Mouse (Mus musculus): ENCODE measurements around the gene Dnah9. TPM values are rescaled to one million over a fixed set of nuclear protein-coding genes. Genes with fewer than 3 reads are reported as not detected.

Gene Dnah9
- total and polyA plus RNA-seq, 2 experiments from 2014 or later, result 2.7 to 3.5 TPM

GRCm38 (mm10) chr11:65806909-65807504 lies 361.3 kb downstream of the Dnah9 start, which contains the start of gene Zkscan6:
Gene Zkscan6, plus strand, starts transcription at chr11:65807175.
- peak; percentile 92 for DNase-seq (ENCODE audit: low spot score)
- Histone ChIP-seq H3K27ac (peak within 1 kb of the TSS; percentile 81), H3K9ac (replicated peaks; ENCODE audit: low read length) (peak within 1 kb of the TSS; percentile 78), H3K4me3 (ENCODE audit: low read length) (peak within 1 kb of the TSS; percentile 90), H3K27me3 (ENCODE audit: insufficient read depth, low read length) (no peaks in the 10 kb centered on the region), H3K4me1 (ENCODE audit: insufficient read depth, low read length) (no peaks in the 10 kb centered on the region; the same call in 1 of the 2 replicates), H3K4me2 (ENCODE audit: low read depth, low read length) (peak within 1 kb of the TSS; percentile 98), H3K36me3 (ENCODE audit: insufficient read depth, low read length) (no peaks in the 10 kb centered on the region), H3K9me3 (ENCODE audit: low read length) (no peaks in the 10 kb centered on the region)
- ATAC-seq, result peak; percentile 99
- TF ChIP-seq CTCF (IDR thresholded peaks at IDR 0.05; ENCODE audit: low read depth), result no peak
- 3% methylated on average over 58 of the region's 58 CpGs for WGBS

DNA sequence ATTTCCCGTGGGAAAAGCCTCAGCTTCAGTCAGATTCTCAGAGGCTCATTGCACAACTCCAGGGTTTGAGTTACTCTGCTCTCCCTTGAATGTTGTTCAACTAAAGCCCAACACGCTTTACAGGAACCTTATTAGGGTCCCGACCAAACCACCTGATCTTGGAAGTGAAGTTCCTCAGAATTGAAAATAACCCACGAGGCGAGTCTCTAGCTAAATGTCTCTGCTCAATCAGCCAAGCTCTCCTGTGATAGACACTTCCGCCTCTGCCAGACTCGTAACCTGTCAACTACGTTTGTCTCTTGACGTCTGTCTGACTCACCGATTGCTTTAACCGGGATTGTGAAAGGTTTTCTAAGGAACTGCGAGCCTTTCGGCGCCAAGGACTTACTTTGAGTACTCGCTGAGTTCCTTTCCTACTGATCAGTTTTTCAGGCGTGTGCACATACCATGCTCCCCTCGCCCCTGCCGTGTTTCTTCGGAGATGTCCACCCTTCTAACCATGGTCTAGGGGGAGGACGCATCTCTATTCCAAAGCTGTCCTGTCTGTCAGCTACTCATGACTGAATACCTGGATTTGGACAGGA lies 361.9 kb downstream of the Dnah9 start:
- peak overlapping the region; percentile 56; the same call in 1 of the 2 replicates for H3K27ac ChIP-seq

DNA sequence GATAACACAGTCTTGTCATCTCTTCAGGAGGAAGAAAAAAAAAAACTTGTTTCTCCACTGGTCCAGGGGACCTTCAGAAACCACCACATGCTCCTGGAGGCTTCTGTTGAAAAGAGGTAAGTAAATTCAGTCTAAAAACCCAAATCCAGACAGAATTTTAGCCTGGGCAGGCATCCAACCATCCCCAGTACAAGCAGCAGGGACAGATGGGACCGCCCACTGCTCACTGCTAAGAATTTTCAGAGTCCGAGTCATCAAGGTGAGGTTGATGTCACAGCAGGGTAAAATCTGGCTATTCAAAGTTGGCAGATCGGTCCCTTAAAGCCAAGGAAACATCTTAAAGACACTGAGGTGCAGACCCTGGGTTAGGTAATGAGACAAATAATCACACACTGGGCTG lies 366.5 kb downstream of the Dnah9 start:
- no peaks in the 10 kb centered on the region for H3K36me3 ChIP-seq (ENCODE audit: insufficient read depth, low read length)
- H3K27ac ChIP-seq, result no peak overlapping the region
- no peaks in the 10 kb centered on the region for H3K27me3 ChIP-seq (ENCODE audit: insufficient read depth, low read length)
- no peak for TF ChIP-seq CTCF (IDR thresholded peaks at IDR 0.05; ENCODE audit: low read depth)
- no peaks in the 10 kb centered on the region for H3K9me3 ChIP-seq (ENCODE audit: low read length)
- H3K9ac ChIP-seq (replicated peaks; ENCODE audit: low read length), result no peak overlapping the region
- DNase-seq (ENCODE audit: low spot score) (peak; percentile 24), ATAC-seq (no peak)
- no peak overlapping the region for H3K4me3 ChIP-seq (ENCODE audit: low read length)
- WGBS, result 51% methylated on average over 3 of the region's 3 CpGs
- H3K4me1 ChIP-seq (ENCODE audit: insufficient read depth, low read length), result no peaks in the 10 kb centered on the region; the same call in 1 of the 2 replicates
- H3K4me2 ChIP-seq (ENCODE audit: low read depth, low read length), result no peak overlapping the region

More for the DNA sequence above, 361.9 kb downstream of the Dnah9 start:
- Histone ChIP-seq H3K4me1 (ENCODE audit: insufficient read depth, low read length) (no peaks in the 10 kb centered on the region; the same call in 1 of the 2 replicates), H3K4me3 (ENCODE audit: low read length) (peak overlapping the region; percentile 90), H3K9ac (replicated peaks; ENCODE audit: low read length) (peak overlapping the region; percentile 78), H3K27me3 (ENCODE audit: insufficient read depth, low read length) (no peaks in the 10 kb centered on the region), H3K9me3 (ENCODE audit: low read length) (no peaks in the 10 kb centered on the region), H3K4me2 (ENCODE audit: low read depth, low read length) (peak overlapping the region; percentile 98), H3K36me3 (ENCODE audit: insufficient read depth, low read length) (no peaks in the 10 kb centered on the region)
- DNase-seq (ENCODE audit: low spot score), result peak; percentile 16
- no peak for ATAC-seq
- WGBS, result 1% methylated on average over 20 of the region's 20 CpGs
- no peak for TF ChIP-seq CTCF (IDR thresholded peaks at IDR 0.05; ENCODE audit: low read depth)

- DNase-seq (ENCODE audit: low spot score), result no peak
- no peak overlapping the region for H3K4me2 ChIP-seq (ENCODE audit: low read depth, low read length)
- no peaks in the 10 kb centered on the region for H3K9me3 ChIP-seq (ENCODE audit: low read length)
- 96% methylated on average over 1 of the region's 1 CpGs for WGBS
- H3K27me3 ChIP-seq (ENCODE audit: insufficient read depth, low read length), result no peaks in the 10 kb centered on the region
- no peak for ATAC-seq
- H3K4me1 ChIP-seq (ENCODE audit: insufficient read depth, low read length), result no peaks in the 10 kb centered on the region
- no peak overlapping the region for H3K27ac ChIP-seq
- H3K36me3 ChIP-seq (ENCODE audit: insufficient read depth, low read length), result no peaks in the 10 kb centered on the region
- no peak for TF ChIP-seq CTCF (IDR thresholded peaks at IDR 0.05; ENCODE audit: low read depth)
- H3K9ac ChIP-seq (replicated peaks; ENCODE audit: low read length), result no peak overlapping the region
- H3K4me3 ChIP-seq (ENCODE audit: low read length), result no peak overlapping the region
Measured at GRCm38 (mm10) chr11:65795896-65796295, 372.5 kb downstream of the Dnah9 start.

- H3K4me2 ChIP-seq (ENCODE audit: low read depth, low read length), result no peak overlapping the region
- no peak overlapping the region for H3K4me3 ChIP-seq (ENCODE audit: low read length)
- 81% methylated on average over 10 of the region's 10 CpGs for WGBS
- no peaks in the 10 kb centered on the region for H3K9me3 ChIP-seq (ENCODE audit: low read length)
- DNase-seq (ENCODE audit: low spot score) (no peak), ATAC-seq (no peak)
- H3K9ac ChIP-seq (replicated peaks; ENCODE audit: low read length), result no peak overlapping the region
- H3K36me3 ChIP-seq (ENCODE audit: insufficient read depth, low read length), result no peaks in the 10 kb centered on the region
- H3K27me3 ChIP-seq (ENCODE audit: insufficient read depth, low read length), result no peaks in the 10 kb centered on the region
- H3K4me1 ChIP-seq (ENCODE audit: insufficient read depth, low read length), result no peaks in the 10 kb centered on the region
- H3K27ac ChIP-seq, result no peak overlapping the region
- TF ChIP-seq CTCF (IDR thresholded peaks at IDR 0.05; ENCODE audit: low read depth), result no peak
Measured at GRCm38 (mm10) chr11:65794428-65795219, 373.7 kb downstream of the Dnah9 start.

- Histone ChIP-seq H3K9ac (replicated peaks; ENCODE audit: low read length) (peak within 1 kb of the TSS; percentile 99), H3K9me3 (ENCODE audit: low read length) (no peaks in the 10 kb centered on the region), H3K27ac (peak within 1 kb of the TSS; percentile 84), H3K4me1 (ENCODE audit: insufficient read depth, low read length) (peaks cover 7% of the 10 kb centered on the region), H3K4me2 (ENCODE audit: low read depth, low read length) (peak within 1 kb of the TSS; percentile 81), H3K27me3 (ENCODE audit: insufficient read depth, low read length) (no peaks in the 10 kb centered on the region), H3K36me3 (ENCODE audit: insufficient read depth, low read length) (no peaks in the 10 kb centered on the region), H3K4me3 (ENCODE audit: low read length) (peak within 1 kb of the TSS; percentile 96)
- no peak for TF ChIP-seq CTCF (IDR thresholded peaks at IDR 0.05; ENCODE audit: low read depth)
- 0% methylated on average over 25 of the region's 36 CpGs for WGBS
- peak; percentile 99 for ATAC-seq
- DNase-seq (ENCODE audit: low spot score), result peak; percentile 95
Measured at GRCm38 (mm10) chr11:65788154-65788553, 380.2 kb downstream of the Dnah9 start, which contains the start of gene Map2k4. Gene Map2k4, minus strand, starts transcription at chr11:65788297.

Measured in hindbrain, postnatal 0 days (tissue).